Mouse (Mus musculus): ENCODE results near the gene Gmppa.
A peak's percentile ranks its signal among the peaks of the same experiment; 100 is the strongest.

DNA sequence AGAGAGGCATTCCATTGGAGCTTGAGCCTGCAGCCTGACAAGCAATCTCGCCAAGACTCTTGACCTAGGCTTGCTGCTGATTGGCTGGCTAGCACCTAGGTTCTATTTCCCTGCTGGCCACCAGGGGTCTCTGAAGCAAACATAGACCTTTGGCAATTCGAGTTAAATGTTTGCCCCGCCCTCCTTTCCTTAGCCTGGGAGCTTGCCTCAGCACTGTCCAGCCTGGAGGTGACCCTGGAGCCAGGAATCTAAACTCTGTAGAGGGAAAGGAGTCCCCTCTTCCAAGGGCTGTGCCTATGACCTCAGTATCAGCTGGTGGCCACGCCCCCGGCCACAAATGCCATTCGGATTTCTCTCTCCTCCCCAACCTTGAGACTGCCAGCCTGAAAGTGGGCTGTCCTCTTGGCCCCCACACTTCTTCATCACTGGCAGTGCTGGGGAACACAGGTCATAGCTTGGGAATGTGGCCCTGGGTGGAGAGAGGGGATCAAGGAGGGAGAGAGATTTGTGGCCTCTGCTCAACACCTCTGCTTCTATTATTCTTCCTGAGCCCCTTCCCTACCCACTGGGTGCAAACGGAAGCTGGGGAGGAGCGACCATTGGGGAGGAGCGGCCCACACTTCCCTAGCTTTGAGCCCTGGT, 36.8 kb upstream of the Gmppa start:
- TF ChIP-seq CTCF (conservative IDR thresholded peaks at IDR 0.05; ENCODE audit: low read length) = peak; percentile 84
- TF ChIP-seq POU5F1 (IDR thresholded peaks at IDR 0.05; ENCODE audit: borderline replicate concordance, low read length) = no peak

All from E14TG2a.4 (cell line).